Mouse (Mus musculus): Measurements from ENCODE around the gene Ksr2.

DNA sequence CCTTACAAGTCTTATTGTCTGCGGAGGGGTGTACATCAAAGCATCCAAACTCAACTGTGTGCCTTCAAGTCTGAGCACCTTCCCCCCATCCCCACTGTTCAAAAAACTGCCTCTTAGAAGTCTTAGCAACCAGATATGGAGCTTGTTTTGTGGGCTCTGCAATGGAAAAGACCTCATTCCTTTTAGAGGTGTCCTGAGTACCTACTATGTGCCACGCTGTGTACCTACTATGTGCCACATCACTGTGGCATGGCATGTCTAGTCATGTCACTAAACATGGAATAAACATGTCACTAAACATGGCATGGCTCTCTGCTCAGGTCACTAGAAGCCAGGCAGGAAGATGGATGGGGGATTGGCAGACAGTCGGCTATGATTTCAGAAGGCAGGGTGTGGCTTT, 268.4 kb downstream of the Ksr2 start:
- no peak for TF ChIP-seq CTCF (IDR thresholded peaks at IDR 0.05; ENCODE audit: extremely low read depth, insufficient read depth, insufficient read length, insufficient replicate concordance)
- TF ChIP-seq POLR2A (IDR thresholded peaks at IDR 0.05; ENCODE audit: low read depth, low read length) = no peak

Data from spleen, adult 2 months (tissue).